Mouse (Mus musculus) C2C12 (cell line): ENCODE measurements around the gene Nxpe4.

Experiments
- CEBPB ChIP-seq: IDR thresholded peaks from one replicate; pipeline ENCODE4 v1.6.1; 2011; ENCODE audit warnings: low read depth, mild to moderate bottlenecking, control low read depth, moderate library complexity
- CTCF ChIP-seq: IDR thresholded peaks from one replicate; pipeline ENCODE4 v1.5.1; 2011; ENCODE audit not compliant: control insufficient read depth, insufficient read depth, insufficient read length
- FOSL1 ChIP-seq: IDR thresholded peaks from one replicate; pipeline ENCODE4 v1.8.0; 2011; ENCODE audit warnings: mild to moderate bottlenecking, low read length; ENCODE audit not compliant: poor library complexity, insufficient read depth, severe bottlenecking
- MAX ChIP-seq: IDR thresholded peaks from one replicate; pipeline ENCODE4 v1.6.1; 2011; ENCODE audit warnings: mild to moderate bottlenecking, control low read depth
- MYOD1 ChIP-seq: IDR thresholded peaks from one replicate; pipeline ENCODE4 v1.6.1; 2011; ENCODE audit warnings: low read depth; ENCODE audit not compliant: control insufficient read depth, insufficient read length
- MYOG ChIP-seq: IDR thresholded peaks from one replicate; pipeline ENCODE4 v1.6.1; 2011; ENCODE audit not compliant: control insufficient read depth, insufficient read length; ENCODE audit errors: extremely low read depth
- USF1 ChIP-seq: IDR thresholded peaks from one replicate; pipeline ENCODE4 v1.6.1; 2011; ENCODE audit warnings: low read depth, mild to moderate bottlenecking, control low read depth, moderate library complexity

GRCm38 (mm10) chr9:48265491-48265890 is 103.7 kb downstream of the Nxpe4 start:
- no peak for TF ChIP-seq CTCF
- TF ChIP-seq CEBPB = no peak
- no peak for TF ChIP-seq MAX
- no peak for TF ChIP-seq MYOG
- no peak for TF ChIP-seq USF1
- no peak for TF ChIP-seq FOSL1
- TF ChIP-seq MYOD1 = no peak
